Mouse (Mus musculus): ENCODE data around the gene 1810055G02Rik.

GRCm38 (mm10) chr19:3695976-3696375 lies 12.1 kb upstream of the 1810055G02Rik start:
- TF ChIP-seq POLR2A (IDR thresholded peaks at IDR 0.05; ENCODE audit: control insufficient read depth in 1 of 2, insufficient read depth in 1 of 2, low read depth in 1 of 2, low read length in 2 of 2, poor library complexity in 1 of 2): no peak
- TF ChIP-seq EP300 (IDR thresholded peaks at IDR 0.05; ENCODE audit: low read depth in 1 of 2, low read length in 2 of 2): no peak
- TF ChIP-seq MAFK (IDR thresholded peaks at IDR 0.05; ENCODE audit: borderline replicate concordance, low read depth, low read length): no peak
- no peak for TF ChIP-seq CTCF (IDR thresholded peaks at IDR 0.05 in 2 of 3, conservative IDR thresholded peaks at IDR 0.05 in 1 of 3; ENCODE audit: control insufficient read depth in 1 of 3, insufficient read depth in 1 of 3, low read depth in 2 of 3, low read length in 3 of 3, poor library complexity in 1 of 3, severe bottlenecking in 1 of 3)
- TF ChIP-seq BHLHE40 (IDR thresholded peaks at IDR 0.05; ENCODE audit: borderline replicate concordance, low read depth, low read length): no peak
- TF ChIP-seq CHD2 (IDR thresholded peaks at IDR 0.05; ENCODE audit: low read length): no peak
- TF ChIP-seq UBTF (IDR thresholded peaks at IDR 0.05; ENCODE audit: borderline replicate concordance, insufficient read depth, low read depth, low read length): no peak
- TF ChIP-seq ZKSCAN1 (IDR thresholded peaks at IDR 0.05; ENCODE audit: low read depth, low read length): no peak
- no peak for TF ChIP-seq ELF1 (IDR thresholded peaks at IDR 0.05; ENCODE audit: low read depth, low read length)
- no peak for TF ChIP-seq TCF12 (IDR thresholded peaks at IDR 0.05; ENCODE audit: low read depth, low read length)
- no peak for TF ChIP-seq CHD1 (IDR thresholded peaks at IDR 0.05; ENCODE audit: low read depth, low read length)
- TF ChIP-seq SIN3A (IDR thresholded peaks at IDR 0.05; ENCODE audit: low read length): no peak
- TF ChIP-seq MAX (IDR thresholded peaks at IDR 0.05; ENCODE audit: low read length): no peak
